Mouse (Mus musculus) small intestine, adult 2 months (tissue): ENCODE measurements at regions not wholly inside any gene's neighbourhood (a gene's known extent, or its start where the extent isn't known, plus 50 kb on each side); places are given as distances from the start of the nearest gene placed in this dataset.

ENCODE experiments used
- CTCF ChIP-seq: fragments of 200-500 bp; IDR thresholded peaks from 2 replicates; pipeline ENCODE4 v1.5.1; 2012; ENCODE audit warnings: low read depth, mild to moderate bottlenecking, control low read depth, inconsistent platforms, low read length, moderate library complexity, mixed read lengths; ENCODE audit not compliant: insufficient replicate concordance, insufficient read length; ENCODE audit errors: extremely low read depth
- POLR2A ChIP-seq: fragments of 200-500 bp; IDR thresholded peaks from 2 replicates; pipeline ENCODE4 v1.6.1; 2012; ENCODE audit warnings: low read depth, mild to moderate bottlenecking, control low read depth, inconsistent platforms, low read length, moderate library complexity

- TF ChIP-seq POLR2A (no peak), CTCF (no peak)
Measured at GRCm38 (mm10) chr17:68218246-68218645, 55.4 kb upstream of the L3mbtl4 start.
